Mouse (Mus musculus) kidney, embryonic 16.5 days (tissue): Measurements from ENCODE around the gene C2cd2l. TPM values are rescaled to one million over a fixed set of nuclear protein-coding genes. Genes with fewer than 3 reads are reported as not detected.
A peak's percentile ranks its signal among the peaks of the same experiment; 100 is the strongest.

Experiments
- ATAC-seq: fragments of 200-750 bp; cut with Nextera tagmentation; 2 replicates; pipeline ENCODE4 v1.8.0; 2017; ENCODE audit warnings: moderate TSS enrichment; ENCODE audit not compliant: low FRiP score, low TSS enrichment
- H3K27ac ChIP-seq: fragments of 300-500 bp; sonication (generic); 2 replicates; pipeline ENCODE4 v1.5.1; 2014; ENCODE audit warnings: low read length
- H3K27me3 ChIP-seq: fragments of 300-500 bp; sonication (generic); 2 replicates; pipeline ENCODE4 v1.6.1; 2014; ENCODE audit warnings: low read length, control low read depth, mixed read lengths; ENCODE audit not compliant: insufficient read depth
- H3K36me3 ChIP-seq: fragments of 300-500 bp; sonication (generic); 2 replicates; pipeline ENCODE4 v1.6.1; 2014; ENCODE audit warnings: low read length, control low read depth, mixed read lengths; ENCODE audit not compliant: insufficient read depth
- H3K4me1 ChIP-seq: fragments of 300-500 bp; sonication (generic); 2 replicates; pipeline ENCODE4 v1.6.1; 2014; ENCODE audit warnings: low read length, control low read depth, mixed read lengths; ENCODE audit not compliant: insufficient read depth
- H3K4me2 ChIP-seq: fragments of 300-500 bp; sonication (generic); replicated peaks from 2 replicates; pipeline ENCODE4 v1.6.1; 2014; ENCODE audit warnings: low read depth, low read length
- H3K4me3 ChIP-seq: fragments of 300-500 bp; sonication (generic); 2 replicates; pipeline ENCODE4 v1.5.1; 2014; ENCODE audit warnings: mild to moderate bottlenecking, low read length
- H3K9ac ChIP-seq: fragments of 300-500 bp; sonication (generic); replicated peaks from 2 replicates; pipeline ENCODE4 v1.6.1; 2014; ENCODE audit warnings: low read length
- H3K9me3 ChIP-seq: fragments of 300-500 bp; sonication (generic); 2 replicates; pipeline ENCODE4 v1.6.1; 2016; ENCODE audit warnings: low read length, control low read depth
- WGBS: fragments of 180-500 bp; shearing (Covaris S2); extraction: QIAGEN DNeasy Blood & Tissue Kit; methylation state at CpG from one replicate; pipeline ENCODE4 v1.1.7; 2014; 5-methylcytosine and 5-hydroxymethylcytosine counted together
- polyA plus RNA-seq: library from polyadenylated mRNA; unstranded; fragments of >200 nt; fragmentation: Nextera tagmentation; extraction: Ambion mirVana; gene quantifications from 2 replicates; pipeline ENCODE4 v1.2.1, GENCODE M21; 2015

The C2cd2l gene
- polyA plus RNA-seq, 1 experiment from 2014 or later, result 14.3 TPM

DNA sequence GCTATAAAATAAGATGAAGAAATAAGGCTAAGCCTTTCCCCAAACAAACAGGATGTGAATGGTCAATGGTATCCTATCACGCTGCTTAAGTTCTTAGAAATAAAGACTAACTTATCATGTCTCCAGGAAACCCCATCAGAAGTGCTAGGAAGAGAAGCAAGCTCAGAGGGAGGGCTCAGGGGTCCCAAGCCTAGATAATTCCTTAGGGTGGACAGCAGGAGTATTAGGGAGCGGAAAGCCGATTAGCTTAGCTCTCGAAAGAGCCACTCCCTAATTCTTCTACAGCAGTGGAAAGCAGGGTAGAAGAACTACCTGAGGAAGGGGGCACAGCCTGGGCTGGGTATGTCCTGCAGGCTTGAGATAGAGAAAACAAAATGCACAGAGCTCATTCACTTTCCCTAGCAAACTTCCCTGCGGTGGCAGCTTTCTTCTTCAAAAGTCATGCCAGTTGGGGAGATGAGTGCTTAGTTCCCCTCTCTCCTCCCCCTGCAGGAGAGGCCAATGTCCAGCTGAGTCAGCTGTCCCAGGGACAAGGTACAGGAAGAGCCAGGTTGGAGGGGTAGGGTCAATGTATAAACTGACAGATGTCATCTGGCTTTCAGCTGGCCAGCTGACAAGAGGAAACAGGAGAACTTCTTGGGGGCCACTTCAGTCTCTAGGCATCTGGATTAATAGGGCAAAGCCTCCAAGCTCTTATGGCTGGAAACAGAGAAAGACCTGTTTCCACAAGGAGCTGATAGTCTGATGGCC, 1.8 kb downstream of the C2cd2l start:
- Histone ChIP-seq H3K4me3 (peak overlapping the region; percentile 87), H3K9me3 (no peaks in the 10 kb centered on the region), H3K27ac (peak overlapping the region; percentile 60; the same call in 1 of the 2 replicates), H3K36me3 (peaks cover 36% of the 10 kb centered on the region), H3K4me1 (peaks cover 27% of the 10 kb centered on the region), H3K4me2 (peak overlapping the region; percentile 93), H3K9ac (peak overlapping the region; percentile 86; the same call in 1 of the 2 replicates), H3K27me3 (no peaks in the 10 kb centered on the region)
- WGBS, result 58% methylated on average over 5 of the region's 5 CpGs
- ATAC-seq, result no peak

DNA sequence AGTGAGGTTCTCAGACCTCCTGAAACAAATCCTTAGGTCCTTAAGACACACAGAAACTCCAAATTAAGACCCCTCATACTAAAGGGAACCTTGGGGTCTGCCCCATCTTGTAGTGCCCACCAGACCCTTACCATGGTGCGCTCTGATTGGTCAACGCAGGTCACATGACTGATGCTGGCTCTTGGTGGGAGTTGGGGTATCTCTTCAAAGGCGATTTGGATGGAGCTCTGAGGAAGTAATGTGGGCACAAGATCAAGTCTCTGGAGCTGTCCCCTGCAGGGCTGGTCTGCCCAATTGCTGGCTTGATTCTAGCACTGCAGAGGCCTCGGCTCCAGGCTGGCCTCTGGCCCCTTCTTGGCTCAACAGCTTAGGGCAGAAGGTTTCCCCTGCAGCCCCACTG, 2.6 kb downstream of the C2cd2l start:
- Histone ChIP-seq H3K9ac (no peak overlapping the region), H3K4me2 (no peak overlapping the region), H3K4me3 (no peak overlapping the region; the same call in 1 of the 2 replicates), H3K36me3 (peaks cover 42% of the 10 kb centered on the region), H3K4me1 (peaks cover 27% of the 10 kb centered on the region), H3K9me3 (no peaks in the 10 kb centered on the region), H3K27me3 (no peaks in the 10 kb centered on the region), H3K27ac (no peak overlapping the region)
- ATAC-seq, result no peak
- 74% methylated on average over 4 of the region's 4 CpGs for WGBS

DNA sequence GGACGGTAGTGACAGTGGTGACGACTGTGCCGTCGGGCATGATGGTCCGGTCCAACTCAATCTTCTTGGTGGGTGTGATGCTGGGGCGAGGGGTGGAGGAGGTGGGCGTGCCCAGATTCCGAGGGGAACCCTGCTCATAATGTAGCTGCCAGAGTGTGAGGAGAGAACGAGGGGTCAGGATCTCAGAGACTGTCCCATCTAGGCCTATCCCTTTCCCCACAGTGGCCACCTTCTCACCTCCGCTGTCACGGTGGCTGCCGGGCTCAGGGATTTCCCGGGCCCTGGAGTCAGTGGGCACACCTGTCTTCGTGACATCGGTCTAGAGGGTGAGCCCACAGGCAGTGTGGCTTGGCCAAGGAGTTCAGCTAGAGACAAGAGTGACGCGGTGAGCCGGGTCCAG, 5.2 kb downstream of the C2cd2l start:
- Histone ChIP-seq H3K27ac (no peak overlapping the region), H3K27me3 (no peaks in the 10 kb centered on the region), H3K9me3 (no peaks in the 10 kb centered on the region), H3K4me1 (peaks cover 31% of the 10 kb centered on the region), H3K4me3 (no peak overlapping the region), H3K9ac (no peak overlapping the region), H3K36me3 (peaks cover 49% of the 10 kb centered on the region), H3K4me2 (no peak overlapping the region)
- ATAC-seq, result no peak
- 91% methylated on average over 18 of the region's 18 CpGs for WGBS

DNA sequence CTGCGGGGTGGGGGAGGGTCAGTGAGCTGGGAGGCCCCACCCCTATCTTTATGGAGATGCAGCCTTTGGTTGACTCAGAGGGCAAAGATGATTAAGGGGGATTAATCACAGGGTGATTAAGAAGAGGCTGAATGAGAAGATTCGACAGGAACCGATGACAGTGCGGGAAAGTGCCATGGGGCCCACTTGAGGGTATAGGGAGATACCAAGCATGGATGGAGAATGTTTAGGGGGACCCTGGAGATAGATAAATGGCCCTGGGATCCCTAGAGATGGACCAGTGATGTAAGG, 5.9 kb downstream of the C2cd2l start:
- H3K4me3 ChIP-seq, result no peak overlapping the region
- H3K27ac ChIP-seq, result no peak overlapping the region
- peaks cover 49% of the 10 kb centered on the region for H3K36me3 ChIP-seq
- H3K9me3 ChIP-seq, result no peaks in the 10 kb centered on the region
- no peak overlapping the region for H3K4me2 ChIP-seq
- H3K4me1 ChIP-seq, result peaks cover 28% of the 10 kb centered on the region
- H3K27me3 ChIP-seq, result no peaks in the 10 kb centered on the region
- H3K9ac ChIP-seq, result no peak overlapping the region
- ATAC-seq, result no peak
- WGBS, result 82% methylated on average over 4 of the region's 4 CpGs

DNA sequence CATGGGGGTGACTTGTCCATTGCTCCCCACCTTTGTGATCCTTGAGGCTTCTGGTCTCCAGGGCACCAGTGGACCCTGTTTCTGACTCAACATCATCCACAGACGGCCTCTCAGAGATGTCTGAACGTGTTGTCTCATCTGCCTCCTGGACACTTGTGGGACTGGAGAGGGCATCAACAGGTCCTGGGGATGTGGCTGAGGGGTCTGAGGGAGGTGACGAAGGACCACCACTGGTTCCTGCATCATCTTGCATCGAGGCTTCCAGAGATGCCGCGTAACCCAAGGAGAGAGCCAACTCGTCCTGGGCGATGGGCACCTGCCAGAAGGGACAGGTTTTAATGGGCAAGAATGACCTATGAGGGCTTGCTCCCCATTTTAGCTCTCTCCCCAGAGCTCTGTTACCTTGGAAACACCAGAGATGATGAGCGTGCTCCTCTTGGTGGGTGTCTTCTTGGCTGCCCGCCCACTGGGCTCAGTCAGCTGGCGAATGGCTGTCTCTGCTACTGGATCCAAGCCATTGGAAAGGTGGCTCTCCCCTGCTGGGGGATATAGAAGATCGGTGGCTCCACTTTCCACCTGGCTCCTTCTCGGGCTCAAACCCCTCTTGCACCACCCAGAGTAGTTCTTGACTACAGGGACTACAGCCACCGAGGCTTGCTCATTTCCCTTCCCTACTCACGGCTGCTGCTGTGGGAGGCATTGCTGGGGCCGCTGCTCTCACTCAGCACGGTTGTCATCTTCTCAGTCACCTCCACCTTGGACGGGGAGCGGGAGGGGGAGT, 6.4 kb downstream of the C2cd2l start:
- 83% methylated on average over 19 of the region's 19 CpGs for WGBS
- no peak overlapping the region for H3K27ac ChIP-seq
- ATAC-seq, result no peak
- H3K9ac ChIP-seq, result no peak overlapping the region
- H3K4me3 ChIP-seq, result no peak overlapping the region
- peaks cover 23% of the 10 kb centered on the region for H3K4me1 ChIP-seq
- peaks cover 49% of the 10 kb centered on the region for H3K36me3 ChIP-seq
- no peak overlapping the region for H3K4me2 ChIP-seq
- no peaks in the 10 kb centered on the region for H3K9me3 ChIP-seq
- no peaks in the 10 kb centered on the region for H3K27me3 ChIP-seq

DNA sequence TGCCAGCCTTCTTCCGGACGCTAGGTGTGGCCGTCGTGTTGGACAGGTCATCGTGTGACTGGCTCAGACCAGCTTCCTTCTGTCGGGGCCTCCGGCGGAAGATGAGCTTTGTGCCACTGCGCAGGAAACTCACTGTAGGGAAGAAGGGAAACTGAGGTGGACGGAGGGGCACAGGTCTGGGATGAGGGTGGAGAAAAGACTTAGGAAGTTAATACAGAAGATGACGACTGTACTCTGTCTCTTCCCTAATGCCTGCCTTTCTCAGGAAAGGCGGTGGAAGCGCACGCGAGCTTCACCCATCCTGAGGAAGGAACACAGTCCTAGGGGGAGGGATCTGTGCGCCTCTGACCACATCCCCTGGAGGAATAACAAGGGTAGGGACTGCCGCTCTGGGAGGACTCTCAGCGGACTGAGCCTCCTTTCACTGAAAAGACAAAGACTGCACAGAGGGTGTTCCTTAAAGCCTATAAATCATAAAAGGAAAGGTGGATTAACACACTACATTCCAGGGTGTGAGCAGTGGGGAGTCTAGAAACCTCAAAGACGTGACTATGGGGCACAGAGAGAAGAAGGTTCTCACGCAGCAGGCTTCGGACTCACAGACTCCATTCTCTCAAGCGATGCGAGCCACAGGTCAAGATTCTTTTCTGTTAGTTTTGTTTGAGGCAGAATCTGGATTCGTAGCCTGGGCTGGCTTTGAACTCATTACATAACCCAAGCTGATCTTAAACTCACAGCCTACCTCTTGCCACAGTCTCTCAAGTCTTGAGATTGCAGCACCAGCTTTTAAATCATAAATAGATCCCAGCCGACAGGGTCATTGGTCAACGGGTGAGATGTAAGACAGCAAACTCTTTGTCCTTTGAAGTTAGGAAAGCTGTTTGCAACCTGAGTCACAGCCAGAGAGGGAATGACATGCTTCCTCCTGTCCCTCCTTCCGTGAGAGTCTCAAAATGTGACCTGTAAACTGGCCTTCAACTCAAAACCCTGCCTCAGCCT, 8.7 kb downstream of the C2cd2l start:
- Histone ChIP-seq H3K4me3 (no peak overlapping the region; the same call in 1 of the 2 replicates), H3K27me3 (no peaks in the 10 kb centered on the region), H3K4me2 (peak overlapping the region; percentile 30), H3K9me3 (no peaks in the 10 kb centered on the region), H3K9ac (peak overlapping the region; percentile 3), H3K27ac (peak overlapping the region; percentile 63), H3K36me3 (peaks cover 44% of the 10 kb centered on the region), H3K4me1 (peaks cover 9% of the 10 kb centered on the region; the same call in 1 of the 2 replicates)
- 17% methylated on average over 27 of the region's 27 CpGs for WGBS
- ATAC-seq, result peak; percentile 72; the same call in 1 of the 2 replicates

DNA sequence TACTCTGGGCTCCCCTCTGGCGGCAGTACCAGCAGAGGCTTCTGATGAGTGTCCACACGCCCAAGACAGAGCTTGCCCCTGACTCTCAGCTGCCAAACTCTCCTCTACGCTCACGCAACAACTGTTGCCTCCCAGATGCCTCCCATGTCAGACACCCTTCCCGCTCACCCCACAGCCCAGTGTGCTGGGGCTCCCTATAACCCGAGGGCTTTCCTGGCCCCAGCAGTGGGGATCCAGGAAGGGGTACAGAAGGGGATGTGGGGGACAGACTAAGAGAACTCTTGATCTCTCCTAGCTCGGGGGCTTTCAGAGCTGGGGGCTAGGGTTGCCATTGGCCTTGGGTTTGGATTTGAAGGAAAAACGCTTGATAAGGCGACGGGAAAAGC, 9.3 kb downstream of the C2cd2l start:
- peak overlapping the region; percentile 3; the same call in 1 of the 2 replicates for H3K9ac ChIP-seq
- ATAC-seq, result no peak
- peaks cover 37% of the 10 kb centered on the region for H3K36me3 ChIP-seq
- no peak overlapping the region for H3K4me3 ChIP-seq
- H3K4me2 ChIP-seq, result peak overlapping the region; percentile 30; the same call in 1 of the 2 replicates
- WGBS, result 47% methylated on average over 10 of the region's 10 CpGs
- peak overlapping the region; percentile 63 for H3K27ac ChIP-seq
- no peaks in the 10 kb centered on the region for H3K27me3 ChIP-seq
- H3K9me3 ChIP-seq, result no peaks in the 10 kb centered on the region
- peaks cover 9% of the 10 kb centered on the region; the same call in 1 of the 2 replicates for H3K4me1 ChIP-seq

DNA sequence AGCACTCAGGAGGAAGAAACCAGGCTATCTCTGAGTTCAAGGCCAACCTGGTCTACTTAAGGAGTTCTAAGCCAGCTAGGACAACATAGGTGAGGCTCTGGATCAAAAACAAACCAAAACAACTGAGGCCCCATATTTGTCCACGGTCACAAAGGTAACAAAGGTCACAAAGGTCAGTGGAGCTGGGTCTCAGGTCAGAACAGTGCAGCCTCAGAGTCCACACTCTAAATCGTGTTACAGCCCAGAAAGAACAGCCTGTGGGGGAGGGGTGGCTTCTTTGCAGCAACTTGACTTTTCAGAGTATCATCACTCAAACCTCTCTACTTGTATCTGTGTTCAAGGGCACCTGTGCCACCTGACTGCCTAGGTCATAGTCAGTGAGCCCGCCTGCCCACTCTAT, 10.3 kb downstream of the C2cd2l start:
- peaks cover 9% of the 10 kb centered on the region for H3K4me1 ChIP-seq
- H3K4me3 ChIP-seq, result no peak overlapping the region
- H3K9ac ChIP-seq, result no peak overlapping the region
- H3K36me3 ChIP-seq, result peaks cover 28% of the 10 kb centered on the region
- no peak for ATAC-seq
- H3K27ac ChIP-seq, result no peak overlapping the region
- no peak overlapping the region for H3K4me2 ChIP-seq
- no peaks in the 10 kb centered on the region for H3K27me3 ChIP-seq
- no peaks in the 10 kb centered on the region for H3K9me3 ChIP-seq
- 64% methylated on average over 3 of the region's 3 CpGs for WGBS

DNA sequence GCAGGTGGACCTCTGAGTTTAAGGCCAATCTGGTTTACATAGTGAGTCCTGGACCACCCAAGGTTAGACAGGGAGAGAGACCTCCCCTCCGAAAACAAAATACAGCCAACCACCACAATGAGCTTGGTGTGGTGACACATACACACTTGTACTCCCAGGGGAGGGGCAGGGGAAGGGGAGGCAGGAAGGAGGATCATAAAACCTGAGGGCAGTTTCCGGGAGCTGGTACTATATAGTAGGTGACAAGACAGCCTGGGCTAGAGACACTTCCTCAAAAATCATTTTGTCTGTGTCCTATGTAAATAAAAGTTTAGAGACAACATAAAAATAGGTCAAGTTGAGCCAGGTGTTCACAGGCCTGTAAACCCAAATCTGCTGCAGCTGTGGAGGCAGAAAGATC, 12.8 kb downstream of the C2cd2l start:
- WGBS, result 51% methylated on average over 2 of the region's 2 CpGs
- Histone ChIP-seq H3K4me3 (no peak overlapping the region), H3K9ac (no peak overlapping the region), H3K27me3 (no peaks in the 10 kb centered on the region), H3K27ac (no peak overlapping the region), H3K4me2 (no peak overlapping the region), H3K36me3 (peaks cover 9% of the 10 kb centered on the region), H3K4me1 (peaks cover 19% of the 10 kb centered on the region), H3K9me3 (no peaks in the 10 kb centered on the region)
- no peak for ATAC-seq
